Mouse (Mus musculus) monocyte, adult 5-6 weeks (primary cell): ENCODE data around the gene Arhgap15. TPM values are rescaled to one million over a fixed set of nuclear protein-coding genes. Genes with fewer than 3 reads are reported as not detected.

ENCODE experiments used
- ATAC-seq: fragments of 153-309, 156-312 bp; replicated peaks from 2 replicates; pipeline ENCODE4 v1.8.0; 2017; ENCODE audit warnings: mild to moderate bottlenecking; ENCODE audit not compliant: low TSS enrichment, insufficient number of reproducible peaks, severe bottlenecking, poor library complexity, low FRiP score
- total RNA-seq: library from RNA; stranded (forward); fragments of 200-1000, 200-491, 200-594 nt; gene quantifications from 3 replicates; pipeline ENCODE4 v1.2.3, GENCODE M21; 2017

The Arhgap15 gene
- total RNA-seq, 1 experiment from 2014 or later: 204 TPM

- ATAC-seq: no peak
These were observed 689.0 kb downstream of the Arhgap15 start for GRCm38 (mm10) chr2:44437496-44438057.

GRCm38 (mm10) chr2:44438070-44438469 is 689.4 kb downstream of the Arhgap15 start:
- no peak for ATAC-seq

GRCm38 (mm10) chr2:44444938-44445337 is 696.3 kb downstream of the Arhgap15 start:
- no peak for ATAC-seq

Other genes with a start within 250 kb of the Arhgap15 start
- gene Kynu, start 193.5 kb upstream of the Arhgap15 start, total RNA-seq: 6.6 to 7.5 TPM (median 7.4 TPM) in 3 replicates